Mouse (Mus musculus) frontal cortex, postnatal 10 days (tissue): Measurements from ENCODE around the gene Anxa2.

Experiments used
- DNase-seq, 2 experiments: peaks; one replicate each; pipeline ENCODE4 v3.0.0; 2022; ENCODE audit warnings: low spot score in 2 of 2, mixed read lengths in 1 of 2

The Anxa2 gene

GRCm38 (mm10) chr9:69453066-69453900, at the start of gene Anxa2:
Anxa2 (plus strand) TSS chr9:69453620.
- peak in 1 of 2 experiments; percentile 44 for DNase-seq

GRCm38 (mm10) chr9:69404671-69405070, 48.7 kb upstream of the Anxa2 start:
- no peak for DNase-seq

GRCm38 (mm10) chr9:69419476-69419875, 33.9 kb upstream of the Anxa2 start:
- no peak for DNase-seq

- DNase-seq: no peak
Measured at GRCm38 (mm10) chr9:69430531-69430930, 22.9 kb upstream of the Anxa2 start.

GRCm38 (mm10) chr9:69431863-69432555, 21.4 kb upstream of the Anxa2 start:
- no peak for DNase-seq

GRCm38 (mm10) chr9:69435194-69435593, 18.2 kb upstream of the Anxa2 start:
- no peak for DNase-seq

GRCm38 (mm10) chr9:69435662-69436061, 17.8 kb upstream of the Anxa2 start:
- no peak for DNase-seq

GRCm38 (mm10) chr9:69439805-69440357, 13.5 kb upstream of the Anxa2 start:
- DNase-seq: no peak

- no peak for DNase-seq
Measured at GRCm38 (mm10) chr9:69442471-69443038, 10.9 kb upstream of the Anxa2 start.

- DNase-seq: no peak
Measured at GRCm38 (mm10) chr9:69443203-69443602, 10.2 kb upstream of the Anxa2 start.

- DNase-seq: no peak
Measured at GRCm38 (mm10) chr9:69448801-69449200, 4.6 kb upstream of the Anxa2 start.

GRCm38 (mm10) chr9:69450636-69451035, 2.8 kb upstream of the Anxa2 start:
- DNase-seq: no peak

- no peak for DNase-seq
Measured at GRCm38 (mm10) chr9:69451886-69452810, 1.3 kb upstream of the Anxa2 start.

- no peak for DNase-seq
Measured at GRCm38 (mm10) chr9:69453901-69454666, 664 bp downstream of the Anxa2 start.

GRCm38 (mm10) chr9:69454691-69455090, 1.3 kb downstream of the Anxa2 start:
- DNase-seq: no peak

GRCm38 (mm10) chr9:69455391-69455790, 2.0 kb downstream of the Anxa2 start:
- no peak for DNase-seq

GRCm38 (mm10) chr9:69456406-69457075, 3.1 kb downstream of the Anxa2 start:
- DNase-seq: no peak

GRCm38 (mm10) chr9:69457143-69457542, 3.7 kb downstream of the Anxa2 start:
- DNase-seq: no peak

- DNase-seq: no peak
Measured at GRCm38 (mm10) chr9:69457747-69458625, 4.6 kb downstream of the Anxa2 start.
